Mouse (Mus musculus) liver, embryonic 13.5 days (tissue): Measurements from ENCODE around the gene Madcam1. TPM values are rescaled to one million over a fixed set of nuclear protein-coding genes. Genes with fewer than 3 reads are reported as not detected.

Experiments used
- ATAC-seq: fragments of 200-750 bp; cut with Nextera tagmentation; 2 replicates; pipeline ENCODE4 v1.8.0; 2017; ENCODE audit warnings: low read depth, mild to moderate bottlenecking, moderate number of reproducible peaks, moderate library complexity
- DNase-seq: peaks from one replicate; pipeline ENCODE4 v3.0.0; 2022
- H3K27ac ChIP-seq: fragments of 300-500 bp; sonication (generic); 2 replicates; pipeline ENCODE4 v1.5.1; 2015; ENCODE audit warnings: moderate library complexity, mild to moderate bottlenecking, inconsistent platforms
- H3K27me3 ChIP-seq: fragments of 300-500 bp; sonication (generic); 2 replicates; pipeline ENCODE4 v1.6.1; 2015; ENCODE audit warnings: mild to moderate bottlenecking, inconsistent platforms
- H3K36me3 ChIP-seq: fragments of 300-500 bp; sonication (generic); 2 replicates; pipeline ENCODE4 v1.6.1; 2015; ENCODE audit warnings: mild to moderate bottlenecking, inconsistent platforms
- H3K4me1 ChIP-seq: fragments of 300-500 bp; sonication (generic); replicated peaks from 2 replicates; pipeline ENCODE4 v1.6.1; 2015; ENCODE audit warnings: inconsistent platforms
- H3K4me2 ChIP-seq: fragments of 300-500 bp; sonication (generic); 2 replicates; pipeline ENCODE4 v1.6.1; 2015; ENCODE audit warnings: inconsistent platforms, mild to moderate bottlenecking, moderate library complexity
- H3K4me3 ChIP-seq: fragments of 300-500 bp; sonication (generic); replicated peaks from 2 replicates; pipeline ENCODE4 v1.5.1; 2015; ENCODE audit warnings: mild to moderate bottlenecking, inconsistent platforms
- H3K9ac ChIP-seq: fragments of 300-500 bp; sonication (generic); 2 replicates; pipeline ENCODE4 v1.6.1; 2015; ENCODE audit warnings: mild to moderate bottlenecking, inconsistent platforms
- H3K9me3 ChIP-seq: fragments of 300-500 bp; sonication (generic); replicated peaks from 2 replicates; pipeline ENCODE4 v1.6.1; 2016; ENCODE audit warnings: inconsistent platforms
- WGBS: fragments of 180-500 bp; shearing (Covaris S2); methylation state at CpG from one replicate; pipeline ENCODE4 v1.1.7; 2015; ENCODE audit not compliant: insufficient replicate concordance; 5-methylcytosine and 5-hydroxymethylcytosine counted together
- polyA plus RNA-seq: library from polyadenylated mRNA; unstranded; fragments of >200 nt; fragmentation: Nextera tagmentation; extraction: Ambion mirVana; gene quantifications from 2 replicates; pipeline ENCODE4 v1.2.1, GENCODE M21; 2015

Gene Madcam1
- polyA plus RNA-seq, 1 experiment from 2014 or later: 0.24 TPM

DNA sequence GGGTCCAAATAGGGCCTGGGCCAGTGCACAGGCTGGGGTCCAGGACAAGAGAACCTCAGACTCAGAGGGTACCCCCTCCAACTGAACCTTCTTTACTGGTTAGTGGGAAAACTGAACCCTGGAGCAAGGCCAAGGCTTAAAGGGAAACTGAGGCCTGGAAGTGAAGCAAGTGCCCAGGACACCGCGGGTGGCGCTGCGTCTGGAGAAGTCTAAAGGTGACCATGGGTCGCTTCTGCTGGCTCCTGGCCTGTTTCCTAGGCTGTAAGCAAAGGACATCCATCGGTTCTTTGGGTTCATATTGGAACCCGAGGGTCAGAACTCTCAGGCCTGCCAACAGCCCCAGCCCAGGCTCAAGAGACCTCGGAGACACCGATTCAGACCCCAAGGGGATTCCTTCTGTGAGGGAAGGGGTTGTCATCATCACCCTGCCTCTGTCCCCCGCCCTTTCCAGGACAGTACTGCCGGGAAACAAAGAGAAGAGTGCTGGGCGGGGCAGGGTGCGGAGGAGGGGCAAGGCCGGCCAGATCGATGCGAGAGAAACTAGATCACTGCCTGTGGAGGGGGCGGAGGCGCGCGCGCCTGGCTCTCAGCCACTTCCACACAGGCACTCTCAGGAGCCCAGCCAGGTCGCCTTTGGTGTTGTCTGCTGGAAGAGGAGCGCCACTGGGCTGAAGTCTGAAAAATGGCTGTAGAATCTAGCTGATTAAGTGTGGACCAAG lies 25.7 kb upstream of the Madcam1 start:
- H3K4me1 ChIP-seq: peaks cover 9% of the 10 kb centered on the region
- H3K4me3 ChIP-seq: no peak overlapping the region
- H3K27ac ChIP-seq: no peak overlapping the region
- no peak overlapping the region for H3K4me2 ChIP-seq
- H3K36me3 ChIP-seq: no peaks in the 10 kb centered on the region
- no peaks in the 10 kb centered on the region for H3K9me3 ChIP-seq
- peaks cover 61% of the 10 kb centered on the region for H3K27me3 ChIP-seq
- DNase-seq (no peak), ATAC-seq (no peak)
- H3K9ac ChIP-seq: no peak overlapping the region
- WGBS: 7% methylated on average over 23 of the region's 23 CpGs

DNA sequence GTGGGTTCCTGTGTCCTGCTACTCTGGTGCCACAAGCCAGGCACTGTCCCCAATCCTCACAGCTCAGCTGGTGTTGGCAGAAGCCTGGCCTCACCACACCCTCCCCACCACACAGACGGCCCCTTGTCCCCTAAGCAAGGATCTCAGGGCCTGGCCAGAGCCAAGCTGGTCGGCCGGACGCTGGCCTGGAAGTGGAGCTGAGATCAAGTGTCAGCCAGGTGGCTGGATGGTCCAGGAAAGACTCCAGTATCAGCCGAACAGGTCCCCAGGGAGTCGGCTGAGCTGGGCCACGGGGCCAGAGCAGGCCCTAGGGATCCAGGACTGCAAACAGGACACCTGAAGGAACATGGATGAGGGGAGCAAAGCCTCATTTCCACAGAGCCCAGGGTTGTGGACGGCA lies 18.6 kb upstream of the Madcam1 start, which contains the start of gene Odf3l2:
TSS of gene Odf3l2 (minus strand) at position 28 of the 400 bp plus-strand sequence.
- H3K9ac ChIP-seq: no peak within 1 kb of the TSS
- H3K4me1 ChIP-seq: no peaks in the 10 kb centered on the region
- WGBS: 71% methylated on average over 8 of the region's 8 CpGs
- H3K36me3 ChIP-seq: no peaks in the 10 kb centered on the region
- H3K27me3 ChIP-seq: no peaks in the 10 kb centered on the region; the same call in 1 of the 2 replicates
- ATAC-seq (no peak), DNase-seq (no peak)
- H3K9me3 ChIP-seq: no peaks in the 10 kb centered on the region
- no peak within 1 kb of the TSS for H3K27ac ChIP-seq
- H3K4me3 ChIP-seq: no peak within 1 kb of the TSS
- no peak within 1 kb of the TSS for H3K4me2 ChIP-seq

DNA sequence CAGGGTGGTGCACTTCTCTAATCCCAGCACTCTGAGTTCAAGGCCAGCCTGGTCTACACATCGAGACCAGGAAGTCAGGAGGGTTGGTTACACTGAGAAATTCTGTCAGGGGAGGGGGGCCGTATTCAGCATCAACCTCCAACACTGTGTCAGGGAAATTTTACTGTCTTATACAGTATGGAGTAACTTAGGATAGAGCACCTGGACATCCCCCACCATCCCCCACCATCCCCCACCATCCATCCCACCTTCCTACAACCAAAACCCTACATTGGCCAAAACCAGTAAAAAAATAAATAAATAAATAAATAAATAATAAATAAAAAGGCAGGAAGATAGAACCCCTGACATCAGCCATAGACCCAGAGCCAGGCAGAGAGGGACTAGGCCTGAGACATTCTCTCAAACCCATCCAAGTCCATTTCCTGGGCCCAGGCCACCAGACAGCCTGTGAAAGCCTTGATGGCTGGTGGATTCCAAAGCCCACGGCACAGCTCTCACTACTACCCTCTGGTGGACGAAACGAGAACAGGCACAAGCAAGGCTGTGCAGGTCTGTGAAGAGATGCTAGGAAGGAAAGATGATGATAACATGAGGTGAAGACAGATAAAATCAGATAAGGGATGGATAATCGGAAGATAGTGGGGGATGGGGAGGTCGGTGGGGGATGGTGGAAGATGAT lies 15.1 kb upstream of the Madcam1 start:
- no peaks in the 10 kb centered on the region for H3K9me3 ChIP-seq
- WGBS: 18% methylated on average over 7 of the region's 7 CpGs
- no peak overlapping the region for H3K4me2 ChIP-seq
- ATAC-seq (no peak), DNase-seq (peak; percentile 26)
- H3K27ac ChIP-seq: no peak overlapping the region
- peaks cover 17% of the 10 kb centered on the region for H3K27me3 ChIP-seq
- H3K4me3 ChIP-seq: no peak overlapping the region
- H3K4me1 ChIP-seq: no peaks in the 10 kb centered on the region
- H3K9ac ChIP-seq: no peak overlapping the region
- H3K36me3 ChIP-seq: no peaks in the 10 kb centered on the region

DNA sequence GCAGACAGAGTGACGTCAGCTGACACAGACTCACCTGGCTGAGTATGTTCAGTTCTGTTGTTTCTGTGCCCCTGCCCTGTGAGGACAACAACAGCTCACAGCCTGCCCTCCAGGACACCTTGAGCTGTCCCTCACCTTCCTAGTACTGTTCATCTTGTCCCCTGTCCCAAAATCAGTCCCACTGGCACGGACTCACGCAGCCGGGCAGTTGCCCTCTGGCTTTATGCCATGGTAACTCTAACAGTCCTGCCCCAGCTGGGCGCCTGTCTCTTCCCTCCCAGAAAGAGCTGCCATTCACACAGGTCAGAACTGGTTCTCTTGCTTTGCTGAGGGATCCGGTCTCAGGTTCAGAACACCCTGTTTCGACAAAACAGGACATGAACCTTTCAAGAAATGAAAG lies 11.6 kb upstream of the Madcam1 start:
- no peak overlapping the region for H3K27ac ChIP-seq
- H3K4me3 ChIP-seq: no peak overlapping the region
- ATAC-seq: no peak
- no peak overlapping the region for H3K4me2 ChIP-seq
- 63% methylated on average over 7 of the region's 7 CpGs for WGBS
- H3K27me3 ChIP-seq: peaks cover 30% of the 10 kb centered on the region
- no peak overlapping the region for H3K9ac ChIP-seq
- no peaks in the 10 kb centered on the region for H3K9me3 ChIP-seq
- no peaks in the 10 kb centered on the region for H3K36me3 ChIP-seq
- no peak for DNase-seq
- no peaks in the 10 kb centered on the region for H3K4me1 ChIP-seq

DNA sequence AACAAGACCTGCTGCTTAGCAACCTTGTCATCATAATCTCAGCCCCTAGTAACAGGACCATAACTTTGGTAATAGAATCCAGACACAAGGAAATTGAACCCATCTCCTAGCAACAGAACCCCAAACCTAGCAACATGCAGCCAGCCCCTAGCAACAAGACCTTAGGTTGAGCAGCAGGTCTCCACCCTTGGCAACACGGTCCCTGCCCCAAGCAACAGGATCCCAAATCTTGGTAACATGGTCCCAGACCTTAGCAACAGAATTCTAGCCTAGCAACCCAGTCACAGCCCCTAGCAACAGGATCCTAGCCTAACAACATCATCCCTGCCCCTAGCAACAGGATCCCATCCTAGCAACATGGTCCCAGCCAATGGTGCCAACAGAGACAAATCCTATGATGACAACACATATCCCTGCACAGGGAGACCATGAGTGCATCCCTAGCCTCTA lies 9.4 kb upstream of the Madcam1 start:
- no peak overlapping the region for H3K4me3 ChIP-seq
- no peaks in the 10 kb centered on the region for H3K9me3 ChIP-seq
- ATAC-seq (no peak), DNase-seq (no peak)
- peaks cover 30% of the 10 kb centered on the region for H3K27me3 ChIP-seq
- H3K4me2 ChIP-seq: no peak overlapping the region
- no peak overlapping the region for H3K9ac ChIP-seq
- H3K36me3 ChIP-seq: no peaks in the 10 kb centered on the region
- H3K27ac ChIP-seq: no peak overlapping the region
- 53% methylated on average over 1 of the region's 1 CpGs for WGBS
- H3K4me1 ChIP-seq: no peaks in the 10 kb centered on the region

DNA sequence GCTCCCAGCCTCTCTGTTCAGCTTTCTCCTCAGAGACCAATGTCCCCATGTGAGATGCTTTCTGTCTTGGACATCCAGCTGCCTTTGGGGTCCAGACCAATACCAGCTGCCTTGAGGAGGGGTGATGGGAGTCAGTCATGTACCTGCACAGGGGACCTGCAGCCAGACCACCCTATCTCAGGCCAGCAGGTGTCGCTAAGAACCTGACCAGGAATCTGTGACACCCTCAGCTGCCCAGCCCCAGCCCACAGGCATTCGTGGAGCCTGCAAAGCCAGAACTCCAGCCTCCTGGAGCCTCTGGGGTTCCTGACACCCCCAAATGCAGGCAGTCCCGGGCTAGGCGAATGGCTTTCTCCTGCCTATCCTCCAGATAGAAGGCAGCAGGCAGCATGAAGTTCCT lies 5.5 kb upstream of the Madcam1 start:
- H3K4me1 ChIP-seq: peaks cover 5% of the 10 kb centered on the region
- peaks cover 16% of the 10 kb centered on the region for H3K27me3 ChIP-seq
- no peaks in the 10 kb centered on the region for H3K9me3 ChIP-seq
- DNase-seq: no peak
- H3K4me3 ChIP-seq: no peak overlapping the region
- no peaks in the 10 kb centered on the region for H3K36me3 ChIP-seq
- no peak overlapping the region for H3K9ac ChIP-seq
- H3K4me2 ChIP-seq: no peak overlapping the region
- ATAC-seq: no peak
- H3K27ac ChIP-seq: no peak overlapping the region
- WGBS: 25% methylated on average over 4 of the region's 4 CpGs

DNA sequence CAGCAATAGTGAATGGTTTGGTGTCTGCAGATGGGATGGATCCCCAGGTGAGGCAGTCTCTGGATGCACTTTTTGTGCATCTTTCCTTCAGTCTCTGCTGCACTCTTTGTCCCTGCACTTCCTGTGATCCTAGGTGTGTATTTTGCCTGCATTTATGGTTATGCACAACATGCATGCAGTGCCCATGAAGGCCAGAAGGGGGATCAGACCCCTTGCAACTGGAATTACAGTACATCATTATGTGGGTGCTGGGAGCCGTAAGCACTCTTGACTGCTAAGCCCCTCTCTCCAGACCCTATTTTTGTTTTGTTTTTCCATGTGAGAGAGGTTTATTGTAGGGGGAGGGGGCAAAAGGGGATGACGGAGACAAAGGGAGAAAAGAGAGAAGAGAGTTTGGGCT lies 4.1 kb upstream of the Madcam1 start:
- no peaks in the 10 kb centered on the region for H3K9me3 ChIP-seq

DNA sequence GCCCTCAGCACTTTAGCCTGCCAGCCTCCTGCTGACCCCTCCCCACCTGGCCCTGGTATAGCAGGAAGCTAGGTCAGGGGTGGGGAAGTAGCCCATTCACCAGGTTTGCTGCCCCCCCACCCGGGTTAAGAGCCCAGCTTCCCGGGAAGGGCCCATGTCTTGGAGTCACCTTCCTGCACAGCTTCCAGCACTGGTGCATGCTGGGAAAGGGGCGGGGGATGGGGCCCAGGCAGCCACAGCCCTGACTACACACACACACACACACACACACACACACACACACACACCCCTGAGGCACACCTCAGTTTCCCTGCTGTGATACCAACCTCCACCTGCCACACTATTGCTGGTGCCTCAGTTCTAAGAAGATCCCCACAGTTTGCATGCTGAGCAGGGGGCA lies 2.5 kb upstream of the Madcam1 start:
- no peak overlapping the region for H3K9ac ChIP-seq
- H3K36me3 ChIP-seq: no peaks in the 10 kb centered on the region
- no peak for ATAC-seq
- no peak overlapping the region for H3K4me2 ChIP-seq
- WGBS: 35% methylated on average over 3 of the region's 3 CpGs
- H3K4me3 ChIP-seq: no peak overlapping the region
- peaks cover 9% of the 10 kb centered on the region; the same call in 1 of the 2 replicates for H3K27me3 ChIP-seq
- DNase-seq: no peak
- peaks cover 5% of the 10 kb centered on the region for H3K4me1 ChIP-seq
- H3K9me3 ChIP-seq: no peaks in the 10 kb centered on the region
- H3K27ac ChIP-seq: no peak overlapping the region

More for the DNA sequence above, 4.1 kb upstream of the Madcam1 start:
- no peak overlapping the region for H3K4me3 ChIP-seq
- ATAC-seq (no peak), DNase-seq (no peak)
- peaks cover 5% of the 10 kb centered on the region for H3K4me1 ChIP-seq
- 70% methylated on average over 2 of the region's 2 CpGs for WGBS
- H3K9ac ChIP-seq: no peak overlapping the region
- H3K4me2 ChIP-seq: no peak overlapping the region
- no peak overlapping the region for H3K27ac ChIP-seq
- peaks cover 10% of the 10 kb centered on the region for H3K27me3 ChIP-seq
- H3K36me3 ChIP-seq: no peaks in the 10 kb centered on the region

DNA sequence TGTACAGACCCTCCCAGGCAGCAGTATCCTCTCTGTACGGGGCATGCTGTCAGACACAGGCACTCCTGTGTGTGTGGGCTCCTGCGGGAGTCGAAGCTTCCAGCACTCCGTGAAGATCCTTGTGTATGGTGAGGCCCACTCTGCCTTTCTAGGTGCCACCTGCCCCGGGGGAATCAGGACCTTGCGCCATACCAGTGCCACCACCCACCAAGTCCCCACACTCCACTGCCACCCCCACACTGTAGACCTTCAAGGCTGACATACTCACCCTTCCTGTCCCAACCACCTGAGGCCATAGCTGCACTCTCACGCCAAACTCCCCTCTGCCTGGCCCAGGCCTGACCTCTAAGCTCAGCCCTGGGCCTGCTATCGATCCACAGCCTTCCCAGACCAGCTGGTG lies 692 bp downstream of the Madcam1 start:
- no peak overlapping the region for H3K9ac ChIP-seq
- H3K27me3 ChIP-seq: peaks cover 9% of the 10 kb centered on the region; the same call in 1 of the 2 replicates
- H3K4me1 ChIP-seq: peaks cover 9% of the 10 kb centered on the region
- H3K4me2 ChIP-seq: no peak overlapping the region
- no peak overlapping the region for H3K27ac ChIP-seq
- H3K9me3 ChIP-seq: no peaks in the 10 kb centered on the region
- H3K36me3 ChIP-seq: no peaks in the 10 kb centered on the region
- 73% methylated on average over 8 of the region's 8 CpGs for WGBS
- ATAC-seq (no peak), DNase-seq (no peak)
- H3K4me3 ChIP-seq: no peak overlapping the region

DNA sequence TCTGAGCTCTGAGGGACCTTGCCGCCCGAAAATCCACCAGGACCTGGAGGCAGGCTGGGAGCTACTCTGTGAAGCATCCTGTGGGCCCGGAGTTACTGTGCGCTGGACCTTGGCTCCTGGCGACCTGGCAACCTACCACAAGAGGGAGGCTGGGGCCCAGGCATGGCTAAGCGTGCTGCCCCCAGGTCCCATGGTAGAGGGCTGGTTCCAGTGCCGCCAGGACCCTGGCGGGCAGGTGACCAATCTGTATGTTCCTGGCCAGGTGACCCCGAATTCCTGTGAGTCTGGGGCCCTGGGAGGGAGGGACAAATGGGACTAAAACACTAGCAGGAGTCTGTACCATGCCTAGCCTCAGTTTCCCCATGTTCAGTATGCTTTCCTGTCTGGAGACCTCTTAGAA lies 2.1 kb downstream of the Madcam1 start:
- H3K9ac ChIP-seq: no peak overlapping the region
- ATAC-seq: no peak

DNA sequence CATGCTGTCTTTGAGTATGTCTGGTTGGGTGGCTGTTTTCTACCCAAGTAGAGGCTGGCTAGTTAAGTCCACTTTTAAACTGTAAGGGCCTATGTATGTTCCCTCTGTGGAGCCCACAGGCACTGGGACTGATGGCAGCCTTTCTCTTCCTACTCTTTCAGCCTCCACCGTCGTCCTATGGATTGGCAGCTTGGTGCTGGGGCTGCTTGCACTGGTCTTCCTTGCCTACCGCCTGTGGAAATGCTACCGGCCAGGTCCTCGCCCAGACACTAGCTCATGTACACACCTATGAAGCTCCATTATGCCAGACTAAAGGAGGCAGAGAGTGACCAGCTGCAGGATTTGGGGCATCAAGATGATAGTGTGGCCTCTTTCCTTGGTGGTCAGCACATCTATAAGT lies 3.7 kb downstream of the Madcam1 start:
- WGBS: 77% methylated on average over 5 of the region's 5 CpGs
- Histone ChIP-seq H3K9ac (no peak overlapping the region), H3K4me2 (peak overlapping the region; percentile 89; the same call in 1 of the 2 replicates), H3K4me1 (peaks cover 23% of the 10 kb centered on the region), H3K27ac (no peak overlapping the region), H3K9me3 (no peaks in the 10 kb centered on the region), H3K36me3 (no peaks in the 10 kb centered on the region), H3K27me3 (peaks cover 9% of the 10 kb centered on the region; the same call in 1 of the 2 replicates), H3K4me3 (no peak overlapping the region)
- ATAC-seq (no peak), DNase-seq (no peak)

More for the DNA sequence above, 2.1 kb downstream of the Madcam1 start:
- H3K36me3 ChIP-seq: no peaks in the 10 kb centered on the region
- 53% methylated on average over 9 of the region's 9 CpGs for WGBS
- peaks cover 24% of the 10 kb centered on the region for H3K4me1 ChIP-seq
- no peaks in the 10 kb centered on the region for H3K9me3 ChIP-seq
- H3K27ac ChIP-seq: no peak overlapping the region
- no peak overlapping the region for H3K4me3 ChIP-seq
- no peak overlapping the region for H3K4me2 ChIP-seq
- H3K27me3 ChIP-seq: peaks cover 9% of the 10 kb centered on the region; the same call in 1 of the 2 replicates
- no peak for DNase-seq
